ENCODE assay signal across 8 mouse cellular contexts in the genomic region with DNA sequence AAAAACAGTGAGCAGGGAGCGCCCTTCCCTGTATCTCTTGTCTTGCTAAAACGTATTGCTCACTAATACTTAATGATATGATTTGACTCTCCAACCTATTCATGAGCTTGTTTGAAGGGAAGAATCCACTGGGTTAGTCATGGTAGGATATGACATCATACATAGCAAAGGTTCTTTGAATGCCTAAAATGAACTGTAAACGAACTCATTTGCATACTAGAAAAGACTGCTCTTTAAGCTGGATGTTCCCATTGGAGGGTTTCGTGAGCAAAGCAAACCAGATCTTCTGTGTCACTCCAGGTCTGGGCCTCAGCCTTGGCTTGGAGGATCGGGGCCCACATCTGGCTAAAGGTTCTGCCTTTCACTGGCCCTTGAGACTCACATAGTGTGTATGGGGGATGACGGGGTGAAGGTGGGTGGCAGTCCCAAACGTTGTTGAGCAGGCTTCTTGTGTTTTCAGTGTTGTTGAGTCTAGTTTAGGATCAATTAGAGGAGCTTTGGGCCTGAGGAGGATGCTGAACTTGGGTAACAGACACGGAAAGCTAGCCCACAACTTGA. TPM values are rescaled to one million over a fixed set of nuclear protein-coding genes. Genes with fewer than 3 reads are reported as not detected.
DNase-seq lines count a peak whose midpoint lies in the region; ATAC-seq lines count a peak whose summit lies in the region.

No protein-coding gene starts in this region.

- no peaks in the 10 kb centered on the region for H3K36me3 ChIP-seq in lung, embryonic 15.5 days
- H3K36me3 ChIP-seq in embryonic facial prominence, embryonic 15.5 days, result no peaks in the 10 kb centered on the region
- no peaks in the 10 kb centered on the region for H3K36me3 ChIP-seq in hindbrain, embryonic 13.5 days
- H3K36me3 ChIP-seq in midbrain, embryonic 14.5 days (ENCODE audit: control insufficient read depth, insufficient read depth, low read length), result no peaks in the 10 kb centered on the region

- H3K4me3 ChIP-seq in lung, embryonic 15.5 days, result 0 out of 2 replicates have a peak overlapping the region, but pooled peaks have one; percentile 79
- peak overlapping the region; percentile 82; the same call in 1 of the 2 replicates for H3K4me3 ChIP-seq in embryonic facial prominence, embryonic 15.5 days (replicated peaks)
- H3K4me3 ChIP-seq in hindbrain, embryonic 13.5 days, result peak overlapping the region; percentile 79; the same call in 1 of the 2 replicates
- peak overlapping the region; percentile 81; the same call in 1 of the 2 replicates for H3K4me3 ChIP-seq in midbrain, embryonic 14.5 days (replicated peaks; ENCODE audit: low read depth, low read length)

- H3K9me3 ChIP-seq in lung, embryonic 15.5 days, result no peaks in the 10 kb centered on the region
- no peaks in the 10 kb centered on the region for H3K9me3 ChIP-seq in embryonic facial prominence, embryonic 15.5 days (replicated peaks)
- H3K9me3 ChIP-seq in hindbrain, embryonic 13.5 days, result no peaks in the 10 kb centered on the region
- no peaks in the 10 kb centered on the region for H3K9me3 ChIP-seq in midbrain, embryonic 14.5 days (ENCODE audit: control insufficient read depth, low read length)

- peaks cover 14% of the 10 kb centered on the region for H3K4me1 ChIP-seq in lung, embryonic 15.5 days
- H3K4me1 ChIP-seq in embryonic facial prominence, embryonic 15.5 days, result peaks cover 21% of the 10 kb centered on the region
- peaks cover 36% of the 10 kb centered on the region for H3K4me1 ChIP-seq in hindbrain, embryonic 13.5 days (replicated peaks)
- peaks cover 16% of the 10 kb centered on the region for H3K4me1 ChIP-seq in midbrain, embryonic 14.5 days (ENCODE audit: control insufficient read depth, insufficient read depth, low read length)

- H3K27me3 ChIP-seq in lung, embryonic 15.5 days, result no peaks in the 10 kb centered on the region
- H3K27me3 ChIP-seq in embryonic facial prominence, embryonic 15.5 days, result no peaks in the 10 kb centered on the region
- no peaks in the 10 kb centered on the region for H3K27me3 ChIP-seq in hindbrain, embryonic 13.5 days
- H3K27me3 ChIP-seq in midbrain, embryonic 14.5 days (ENCODE audit: control insufficient read depth, insufficient read depth, low read length), result no peaks in the 10 kb centered on the region

- H3K27ac ChIP-seq in lung, embryonic 15.5 days, result no peak overlapping the region
- H3K27ac ChIP-seq in embryonic facial prominence, embryonic 15.5 days (replicated peaks), result no peak overlapping the region
- H3K27ac ChIP-seq in hindbrain, embryonic 13.5 days, result no peak overlapping the region
- peak overlapping the region; percentile 92 for H3K27ac ChIP-seq in midbrain, embryonic 14.5 days (replicated peaks; ENCODE audit: low read depth, low read length)

- H3K4me2 ChIP-seq in lung, embryonic 15.5 days, result no peak overlapping the region
- no peak overlapping the region for H3K4me2 ChIP-seq in embryonic facial prominence, embryonic 15.5 days (replicated peaks)
- H3K4me2 ChIP-seq in hindbrain, embryonic 13.5 days, result 0 out of 2 replicates have a peak overlapping the region, but pooled peaks have one; percentile 11
- peak overlapping the region; percentile 31; the same call in 1 of the 2 replicates for H3K4me2 ChIP-seq in midbrain, embryonic 14.5 days (ENCODE audit: low read length)

- no peak overlapping the region for H3K9ac ChIP-seq in lung, embryonic 15.5 days
- H3K9ac ChIP-seq in embryonic facial prominence, embryonic 15.5 days, result no peak overlapping the region
- H3K9ac ChIP-seq in hindbrain, embryonic 13.5 days, result no peak overlapping the region
- no peak overlapping the region for H3K9ac ChIP-seq in midbrain, embryonic 14.5 days (replicated peaks; ENCODE audit: low read length)

- ATAC-seq in lung, embryonic 15.5 days (ENCODE audit: borderline replicate concordance, extremely low read depth, low FRiP score, low TSS enrichment), result 0 out of 2 replicates have a peak, but pooled peaks have one; percentile 7
- no peak for ATAC-seq in embryonic facial prominence, embryonic 15.5 days (ENCODE audit: insufficient number of reproducible peaks, low FRiP score, low TSS enrichment, low read depth)
- peak; percentile 26; the same call in 1 of the 2 replicates for ATAC-seq in hindbrain, embryonic 13.5 days (ENCODE audit: low FRiP score)
- ATAC-seq in midbrain, embryonic 14.5 days (ENCODE audit: low FRiP score, low TSS enrichment), result peak; percentile 13; the same call in 1 of the 2 replicates

- DNase-seq in lung, postnatal 14 days, result no peak
- no peak for DNase-seq in midbrain, embryonic 14.5 days
- DNase-seq in spleen, postnatal 36 days (ENCODE audit: low spot score in 2 of 2), result no peak
- no peak for DNase-seq in cerebellum, postnatal 10 days
- no peak for DNase-seq in layer of hippocampus, adult 18-20 months (ENCODE audit: low spot score in 2 of 2)

- WGBS in lung, embryonic 15.5 days, result 60% methylated on average over 8 of the region's 8 CpGs
- WGBS in embryonic facial prominence, embryonic 15.5 days, result 59% methylated on average over 8 of the region's 8 CpGs
- WGBS in hindbrain, embryonic 13.5 days, result 67% methylated on average over 8 of the region's 8 CpGs
- 65% methylated on average over 8 of the region's 8 CpGs for WGBS in midbrain, embryonic 14.5 days

RNA-seq across cellular contexts. Expression of gene Rapgef1, which starts 0.5 kb away (rescaled TPM):
- polyA plus RNA-seq in lung, embryonic 15.5 days (2015; fragmentation: Nextera tagmentation; extraction: Ambion mirVana), result 14.2 and 15.0 TPM in 2 replicates
- polyA plus RNA-seq in embryonic facial prominence, embryonic 15.5 days (2015; fragmentation: Nextera tagmentation; extraction: Ambion mirVana), result 17.0 and 18.6 TPM in 2 replicates
- polyA plus RNA-seq in hindbrain, embryonic 13.5 days (2015; fragmentation: Nextera tagmentation; extraction: Ambion mirVana), result 14.3 and 16.1 TPM in 2 replicates
- polyA plus RNA-seq in midbrain, embryonic 14.5 days (2014; fragmentation: Nextera tagmentation; extraction: Ambion mirVana), result 23.2 and 25.3 TPM in 2 replicates
- 10 to 100 TPM; 83.8 to 88.5 TPM for total RNA-seq in layer of hippocampus, adult 18-20 months (2021)

Comparison
In these comparisons a context has a peak if more than half of its experiments do, and no peak if none do; other contexts are left out.
1. H3K4me2 ChIP-seq: peak in hindbrain, embryonic 13.5 days (single experiment) and midbrain, embryonic 14.5 days (single experiment); none in lung, embryonic 15.5 days (single experiment) and embryonic facial prominence, embryonic 15.5 days (single experiment).
2. Peak in every context shown above with its lines, with median percentiles within 50 percentile points of each other: H3K4me3 ChIP-seq.